In genomic region chr6:29868341-29868895, GRCm38 (mm10) we compare ENCODE assay signal across 24 mouse cellular contexts. TPM values are rescaled to one million over a fixed set of nuclear protein-coding genes. Genes with fewer than 3 reads are reported as not detected.
DNase-seq lines count a peak whose midpoint lies in the region; ATAC-seq and TF ChIP-seq lines count a peak whose summit lies in the region.
"Had no signal": no experiment of that assay in that cellular context is flagged by ENCODE, and none has a peak within 500 bp of the region (broad histone marks: within the 10 kb centered on the region; RNA-seq: fewer than 3 reads in every experiment).

No protein-coding gene starts in this region.

- no peak overlapping the region for H3K9ac ChIP-seq in heart, embryonic 15.5 days
- no peak overlapping the region for H3K9ac ChIP-seq in heart, embryonic 12.5 days
- H3K9ac ChIP-seq in kidney, embryonic 15.5 days = no peak overlapping the region
- H3K9ac ChIP-seq: embryonic facial prominence, embryonic 12.5 days; forebrain, postnatal 0 days; hindbrain, embryonic 15.5 days; limb, embryonic 12.5 days; liver, embryonic 13.5 days; midbrain, embryonic 12.5 days; neural tube, embryonic 15.5 days had no signal

- H3K36me3 ChIP-seq in heart, embryonic 15.5 days = no peaks in the 10 kb centered on the region; the same call in 1 of the 2 replicates
- H3K36me3 ChIP-seq in heart, embryonic 12.5 days = peaks cover 10% of the 10 kb centered on the region
- H3K36me3 ChIP-seq in kidney, adult 2 months (ENCODE audit: control insufficient read depth, insufficient read depth, low read length) = peaks cover 9% of the 10 kb centered on the region
- peaks cover 8% of the 10 kb centered on the region for H3K36me3 ChIP-seq in kidney, embryonic 15.5 days
- H3K36me3 ChIP-seq: liver, embryonic 13.5 days; midbrain, embryonic 12.5 days had no signal

- no peak for TF ChIP-seq CTCF in kidney, adult 2 months (conservative IDR thresholded peaks at IDR 0.05; ENCODE audit: insufficient read depth, insufficient read length, low read depth, low read length)

- no peak for ATAC-seq in heart, embryonic 15.5 days (replicated peaks; ENCODE audit: insufficient number of reproducible peaks, insufficient read depth, low FRiP score, low read depth)
- no peak for ATAC-seq in heart, embryonic 12.5 days (ENCODE audit: insufficient number of reproducible peaks, low FRiP score)
- no peak for ATAC-seq in kidney, embryonic 15.5 days (replicated peaks; ENCODE audit: low FRiP score)
- ATAC-seq: CD4-positive, CD25-positive, alpha-beta regulatory T cell, adult 4 months; forebrain, postnatal 0 days had no signal

- peaks cover 5% of the 10 kb centered on the region; the same call in 1 of the 2 replicates for H3K4me1 ChIP-seq in heart, embryonic 15.5 days (replicated peaks)
- peaks cover 8% of the 10 kb centered on the region for H3K4me1 ChIP-seq in heart, embryonic 12.5 days (replicated peaks)
- H3K4me1 ChIP-seq in kidney, adult 2 months (ENCODE audit: control insufficient read depth, insufficient read depth, low read length) = peaks cover 14% of the 10 kb centered on the region; the same call in 1 of the 2 replicates
- H3K4me1 ChIP-seq in kidney, embryonic 15.5 days = 0 out of 2 replicates have a peak, but pooled peaks cover 2% of the 10 kb centered on the region

- H3K4me3 ChIP-seq in heart, embryonic 15.5 days = no peak overlapping the region
- no peak overlapping the region for H3K4me3 ChIP-seq in heart, embryonic 12.5 days
- no peak overlapping the region for H3K4me3 ChIP-seq in kidney, adult 2 months (ENCODE audit: insufficient read depth, low read depth, low read length)
- no peak overlapping the region for H3K4me3 ChIP-seq in kidney, embryonic 15.5 days (replicated peaks)
- H3K4me3 ChIP-seq: embryonic facial prominence, embryonic 12.5 days; heart, adult 2 months; hindbrain, embryonic 15.5 days; layer of hippocampus, adult 2 months; limb, embryonic 12.5 days; liver, embryonic 13.5 days; midbrain, embryonic 12.5 days; neural tube, embryonic 15.5 days had no signal

- 69% methylated on average over 2 of the region's 2 CpGs for WGBS in heart, embryonic 15.5 days
- 83% methylated on average over 2 of the region's 2 CpGs for WGBS in heart, embryonic 12.5 days
- 52% methylated on average over 2 of the region's 2 CpGs for WGBS in kidney, adult 2 months
- WGBS in kidney, embryonic 15.5 days = 89% methylated on average over 2 of the region's 2 CpGs

- no peak overlapping the region for H3K4me2 ChIP-seq in heart, embryonic 15.5 days
- no peak overlapping the region for H3K4me2 ChIP-seq in heart, embryonic 12.5 days
- H3K4me2 ChIP-seq in kidney, embryonic 15.5 days = no peak overlapping the region
- H3K4me2 ChIP-seq: embryonic facial prominence, embryonic 12.5 days; hindbrain, embryonic 15.5 days; limb, embryonic 12.5 days; liver, embryonic 13.5 days; midbrain, embryonic 12.5 days; neural tube, embryonic 15.5 days had no signal

- no peaks in the 10 kb centered on the region for H3K27me3 ChIP-seq in heart, embryonic 15.5 days
- H3K27me3 ChIP-seq in heart, embryonic 12.5 days (replicated peaks) = no peaks in the 10 kb centered on the region
- H3K27me3 ChIP-seq in kidney, adult 2 months (replicated peaks; ENCODE audit: control insufficient read depth, insufficient read depth, low read length) = no peaks in the 10 kb centered on the region
- H3K27me3 ChIP-seq in kidney, embryonic 15.5 days = no peaks in the 10 kb centered on the region
- H3K27me3 ChIP-seq: embryonic facial prominence, embryonic 12.5 days; hindbrain, embryonic 15.5 days; limb, embryonic 12.5 days; liver, embryonic 13.5 days; midbrain, embryonic 12.5 days; neural tube, embryonic 15.5 days had no signal

- no peak for TF ChIP-seq POLR2A in kidney, adult 2 months (IDR thresholded peaks at IDR 0.05; ENCODE audit: low read depth, low read length)

- H3K27ac ChIP-seq in heart, embryonic 15.5 days = peak overlapping the region; percentile 41
- H3K27ac ChIP-seq in heart, embryonic 12.5 days (ENCODE audit: poor library complexity, severe bottlenecking) = no peak overlapping the region
- peak overlapping the region; percentile 70 for H3K27ac ChIP-seq in kidney, adult 2 months (ENCODE audit: insufficient read depth, low read depth, low read length)
- no peak overlapping the region for H3K27ac ChIP-seq in kidney, embryonic 15.5 days
- H3K27ac ChIP-seq: embryonic facial prominence, embryonic 12.5 days; heart, adult 2 months; hindbrain, embryonic 15.5 days; layer of hippocampus, adult 2 months; limb, embryonic 12.5 days; liver, embryonic 13.5 days; midbrain, embryonic 12.5 days; neural tube, embryonic 15.5 days; stomach, postnatal 0 days had no signal

- no peaks in the 10 kb centered on the region for H3K9me3 ChIP-seq in heart, embryonic 15.5 days (replicated peaks)
- H3K9me3 ChIP-seq in heart, embryonic 12.5 days (replicated peaks) = no peaks in the 10 kb centered on the region
- no peaks in the 10 kb centered on the region for H3K9me3 ChIP-seq in kidney, embryonic 15.5 days (replicated peaks)
- H3K9me3 ChIP-seq: embryonic facial prominence, embryonic 12.5 days; hindbrain, embryonic 15.5 days; limb, embryonic 12.5 days; liver, embryonic 13.5 days; midbrain, embryonic 12.5 days; neural tube, embryonic 15.5 days had no signal

- DNase-seq in kidney, adult 2 months = peak; percentile 72
- peak; percentile 41 for DNase-seq in kidney, postnatal 14 days
- DNase-seq in adrenal gland, adult 2 months = no peak
- DNase-seq in cerebellum, adult 18-20 months = no peak
- DNase-seq: cerebellum, adult 11 months; cerebellum, postnatal 14 days; forebrain, postnatal 0 days; gastrocnemius, postnatal 14 days; heart, adult 2 months; heart, postnatal 36 days; liver, embryonic 13.5 days; lung, adult 2 months; thymus, adult 2 months had no signal

RNA-seq across cellular contexts. Expression of gene Strip2, which starts 48.4 kb away (rescaled TPM):
- 53.2 and 63.1 TPM in 2 replicates for polyA plus RNA-seq in heart, embryonic 15.5 days (2015; fragmentation: Nextera tagmentation; extraction: Ambion mirVana)
- polyA plus RNA-seq in heart, embryonic 12.5 days (2016; fragmentation: Nextera tagmentation; extraction: Ambion mirVana) = 39.5 and 39.8 TPM in 2 replicates
- 1.2 and 1.4 TPM in 2 replicates for polyA plus RNA-seq in kidney, adult 2 months (2012; rRNA removed)
- polyA plus RNA-seq in kidney, embryonic 15.5 days (2015; fragmentation: Nextera tagmentation; extraction: Ambion mirVana) = 1.3 and 1.4 TPM in 2 replicates
- total RNA-seq in adrenal gland, adult 2 months (2021) = 1 to 10 TPM; 1.1 to 1.7 TPM
- polyA plus RNA-seq in adrenal gland, adult 2 months (2012; rRNA removed) = 0.22 and 0.31 TPM in 2 replicates

Comparison
In these comparisons a context has a peak if more than half of its experiments do, and no peak if none do; other contexts are left out.
1. H3K27ac ChIP-seq: peak in heart, embryonic 15.5 days (single experiment) and kidney, adult 2 months (single experiment); none in heart, embryonic 12.5 days (single experiment) and kidney, embryonic 15.5 days (single experiment).
2. DNase-seq: peak in kidney, adult 2 months (single experiment) and kidney, postnatal 14 days (single experiment); none in adrenal gland, adult 2 months (single experiment) and cerebellum, adult 18-20 months (0 of 2).
3. RNA of gene Strip2, which starts 48.4 kb away (polyA plus RNA-seq): 53.2 to 63.1 TPM in heart, embryonic 15.5 days and 39.5 to 39.8 TPM in heart, embryonic 12.5 days; 1.2 to 1.4 TPM in kidney, adult 2 months, 1.3 to 1.4 TPM in kidney, embryonic 15.5 days and 0.22 to 0.31 TPM in adrenal gland, adult 2 months; every median in the first group is over 10 times any median in the second.